Mouse (Mus musculus) embryonic facial prominence, embryonic 10.5 days (tissue): ENCODE results near the gene Egr4. TPM values are rescaled to one million over a fixed set of nuclear protein-coding genes. Genes with fewer than 3 reads are reported as not detected.

Experiments
- DNase-seq: peaks from one replicate; pipeline ENCODE4 v3.0.0-alpha.2; 2017; ENCODE audit warnings: low spot score
- H3K27ac ChIP-seq: fragments of 300-500 bp; sonication (generic); replicated peaks from 2 replicates; pipeline ENCODE4 v1.5.1; 2016; ENCODE audit warnings: mild to moderate bottlenecking
- H3K27me3 ChIP-seq: fragments of 300-500 bp; sonication (generic); replicated peaks from 2 replicates; pipeline ENCODE4 v1.6.1; 2016; ENCODE audit warnings: low read depth, mild to moderate bottlenecking; ENCODE audit not compliant: poor library complexity, severe bottlenecking
- H3K36me3 ChIP-seq: fragments of 300-500 bp; sonication (generic); replicated peaks from 2 replicates; pipeline ENCODE4 v1.6.1; 2016; ENCODE audit warnings: mild to moderate bottlenecking, moderate library complexity
- H3K4me1 ChIP-seq: fragments of 300-500 bp; sonication (generic); 2 replicates; pipeline ENCODE4 v1.6.1; 2016
- H3K4me3 ChIP-seq: fragments of 300-500 bp; sonication (generic); 2 replicates; pipeline ENCODE4 v1.5.1; 2016; ENCODE audit warnings: mild to moderate bottlenecking, moderate library complexity
- H3K9me3 ChIP-seq: fragments of 300-500 bp; sonication (generic); 2 replicates; pipeline ENCODE4 v1.6.1; 2016; ENCODE audit warnings: mild to moderate bottlenecking
- WGBS: fragments of 180-500 bp; shearing (Covaris S2); methylation state at CpG from one replicate; pipeline ENCODE4 v1.1.7; 2016; 5-methylcytosine and 5-hydroxymethylcytosine counted together
- polyA plus RNA-seq: library from polyadenylated mRNA; unstranded; fragments of >200 nt; fragmentation: Nextera tagmentation; extraction: Ambion mirVana; gene quantifications from 2 replicates; pipeline ENCODE4 v1.2.1, GENCODE M21; 2016

The Egr4 gene
- polyA plus RNA-seq, 1 experiment from 2014 or later = not detected

GRCm38 (mm10) chr6:85489717-85490116 is 23.7 kb downstream of the Egr4 start:
- Histone ChIP-seq H3K36me3 (no peaks in the 10 kb centered on the region), H3K9me3 (no peaks in the 10 kb centered on the region), H3K4me1 (peaks cover 17% of the 10 kb centered on the region), H3K4me3 (no peak overlapping the region), H3K27ac (no peak overlapping the region), H3K27me3 (peaks cover 40% of the 10 kb centered on the region)
- DNase-seq = no peak
- WGBS = 83% methylated on average over 3 of the region's 3 CpGs

- Histone ChIP-seq H3K4me3 (no peak overlapping the region), H3K36me3 (no peaks in the 10 kb centered on the region), H3K27ac (no peak overlapping the region), H3K4me1 (peaks cover 28% of the 10 kb centered on the region), H3K27me3 (peaks cover 52% of the 10 kb centered on the region), H3K9me3 (no peaks in the 10 kb centered on the region)
- 61% methylated on average over 4 of the region's 4 CpGs for WGBS
- no peak for DNase-seq
These were observed 24.9 kb downstream of the Egr4 start for GRCm38 (mm10) chr6:85488510-85488909.

GRCm38 (mm10) chr6:85485738-85486137 is 27.7 kb downstream of the Egr4 start:
- Histone ChIP-seq H3K4me3 (no peak overlapping the region), H3K27me3 (peaks cover 80% of the 10 kb centered on the region)
- WGBS = 81% methylated on average over 2 of the region's 2 CpGs

GRCm38 (mm10) chr6:85483843-85484721 is 29.3 kb downstream of the Egr4 start:
- peaks cover 22% of the 10 kb centered on the region for H3K4me1 ChIP-seq
- H3K36me3 ChIP-seq = no peaks in the 10 kb centered on the region
- WGBS = 3% methylated on average over 92 of the region's 92 CpGs
- H3K27ac ChIP-seq = 0 out of 2 replicates have a peak overlapping the region, but pooled peaks have one; percentile 15
- peaks cover 89% of the 10 kb centered on the region for H3K27me3 ChIP-seq
- no peaks in the 10 kb centered on the region for H3K9me3 ChIP-seq
- DNase-seq = peak; percentile 57
- peak overlapping the region; percentile 52 for H3K4me3 ChIP-seq

More at GRCm38 (mm10) chr6:85485738-85486137, 27.7 kb downstream of the Egr4 start:
- no peak for DNase-seq
- H3K9me3 ChIP-seq = no peaks in the 10 kb centered on the region
- H3K36me3 ChIP-seq = no peaks in the 10 kb centered on the region
- no peak overlapping the region for H3K27ac ChIP-seq
- peaks cover 28% of the 10 kb centered on the region for H3K4me1 ChIP-seq

- H3K27me3 ChIP-seq = peaks cover 88% of the 10 kb centered on the region
- H3K4me3 ChIP-seq = no peak overlapping the region
These were observed 32.7 kb downstream of the Egr4 start for GRCm38 (mm10) chr6:85480685-85481084.

GRCm38 (mm10) chr6:85479979-85480378 is 33.4 kb downstream of the Egr4 start:
- WGBS = 84% methylated on average over 5 of the region's 5 CpGs
- Histone ChIP-seq H3K4me1 (peaks cover 22% of the 10 kb centered on the region), H3K4me3 (no peak overlapping the region), H3K27me3 (peaks cover 84% of the 10 kb centered on the region), H3K9me3 (no peaks in the 10 kb centered on the region), H3K27ac (no peak overlapping the region), H3K36me3 (no peaks in the 10 kb centered on the region)
- no peak for DNase-seq

More at GRCm38 (mm10) chr6:85480685-85481084, 32.7 kb downstream of the Egr4 start:
- 72% methylated on average over 16 of the region's 16 CpGs for WGBS
- H3K36me3 ChIP-seq = no peaks in the 10 kb centered on the region
- no peak for DNase-seq
- no peak overlapping the region for H3K27ac ChIP-seq
- H3K9me3 ChIP-seq = no peaks in the 10 kb centered on the region
- peaks cover 22% of the 10 kb centered on the region for H3K4me1 ChIP-seq

GRCm38 (mm10) chr6:85478416-85478815 is 35.0 kb downstream of the Egr4 start:
- Histone ChIP-seq H3K9me3 (no peaks in the 10 kb centered on the region), H3K4me3 (no peak overlapping the region), H3K27me3 (peaks cover 72% of the 10 kb centered on the region), H3K36me3 (no peaks in the 10 kb centered on the region), H3K27ac (no peak overlapping the region), H3K4me1 (peaks cover 9% of the 10 kb centered on the region; the same call in 1 of the 2 replicates)
- 36% methylated on average over 14 of the region's 14 CpGs for WGBS
- no peak for DNase-seq

GRCm38 (mm10) chr6:85477366-85477917 is 35.9 kb downstream of the Egr4 start:
- H3K4me3 ChIP-seq = no peak overlapping the region
- peaks cover 9% of the 10 kb centered on the region; the same call in 1 of the 2 replicates for H3K4me1 ChIP-seq
- peaks cover 68% of the 10 kb centered on the region for H3K27me3 ChIP-seq
- no peaks in the 10 kb centered on the region for H3K36me3 ChIP-seq
- H3K27ac ChIP-seq = no peak overlapping the region
- DNase-seq = peak; percentile 65
- no peaks in the 10 kb centered on the region for H3K9me3 ChIP-seq
- 34% methylated on average over 10 of the region's 10 CpGs for WGBS

- H3K36me3 ChIP-seq = no peaks in the 10 kb centered on the region
- H3K4me1 ChIP-seq = peaks cover 9% of the 10 kb centered on the region; the same call in 1 of the 2 replicates
- H3K4me3 ChIP-seq = no peak overlapping the region
- no peak overlapping the region for H3K27ac ChIP-seq
- H3K27me3 ChIP-seq = peaks cover 49% of the 10 kb centered on the region
- WGBS = 85% methylated on average over 3 of the region's 3 CpGs
- no peak for DNase-seq
- H3K9me3 ChIP-seq = no peaks in the 10 kb centered on the region
These were observed 37.8 kb downstream of the Egr4 start for GRCm38 (mm10) chr6:85475581-85475980.

- peaks cover 19% of the 10 kb centered on the region for H3K27me3 ChIP-seq
- no peak for DNase-seq
- no peak overlapping the region for H3K4me3 ChIP-seq
- H3K27ac ChIP-seq = no peak overlapping the region
- H3K9me3 ChIP-seq = no peaks in the 10 kb centered on the region
- 52% methylated on average over 5 of the region's 5 CpGs for WGBS
- H3K4me1 ChIP-seq = peaks cover 5% of the 10 kb centered on the region; the same call in 1 of the 2 replicates
- peaks cover 25% of the 10 kb centered on the region for H3K36me3 ChIP-seq
These were observed 40.8 kb downstream of the Egr4 start for GRCm38 (mm10) chr6:85472542-85472941.

GRCm38 (mm10) chr6:85471962-85472361 is 41.4 kb downstream of the Egr4 start:
- 71% methylated on average over 8 of the region's 8 CpGs for WGBS
- H3K4me1 ChIP-seq = no peaks in the 10 kb centered on the region
- no peak overlapping the region for H3K4me3 ChIP-seq
- H3K27me3 ChIP-seq = 0 out of 2 replicates have a peak, but pooled peaks cover 16% of the 10 kb centered on the region
- H3K36me3 ChIP-seq = peaks cover 31% of the 10 kb centered on the region
- no peak overlapping the region for H3K27ac ChIP-seq
- DNase-seq = no peak
- H3K9me3 ChIP-seq = no peaks in the 10 kb centered on the region

- 79% methylated on average over 5 of the region's 5 CpGs for WGBS
- H3K4me3 ChIP-seq = no peak overlapping the region
- peaks cover 52% of the 10 kb centered on the region for H3K36me3 ChIP-seq
- 0 out of 2 replicates have a peak, but pooled peaks cover 8% of the 10 kb centered on the region for H3K27me3 ChIP-seq
- no peaks in the 10 kb centered on the region for H3K4me1 ChIP-seq
- H3K27ac ChIP-seq = no peak overlapping the region
- H3K9me3 ChIP-seq = no peaks in the 10 kb centered on the region
- no peak for DNase-seq
These were observed 43.5 kb downstream of the Egr4 start for GRCm38 (mm10) chr6:85469660-85470430.
